Mouse (Mus musculus): ENCODE measurements around the gene Rmi1. TPM values are rescaled to one million over a fixed set of nuclear protein-coding genes. Genes with fewer than 3 reads are reported as not detected.

Rmi1 gene
- polyA plus RNA-seq, 1 experiment, result 9.4 TPM

- H3K4me3 ChIP-seq (ENCODE audit: extremely low read depth, insufficient read depth, insufficient read length), result no peak overlapping the region
- H3K27me3 ChIP-seq (ENCODE audit: control insufficient read depth, insufficient read depth, low read length), result no peaks in the 10 kb centered on the region
- no peak for TF ChIP-seq CTCF (IDR thresholded peaks at IDR 0.05; ENCODE audit: extremely low read depth, insufficient read depth, insufficient read length, insufficient replicate concordance)
- no peak for TF ChIP-seq POLR2A (IDR thresholded peaks at IDR 0.05; ENCODE audit: low read depth, low read length)
- no peak for DNase-seq (ENCODE audit: low read depth in 1 of 2, low spot score in 2 of 2)
- no peaks in the 10 kb centered on the region for H3K36me3 ChIP-seq (ENCODE audit: control insufficient read depth, insufficient read depth, low read length)
- no peaks in the 10 kb centered on the region for H3K4me1 ChIP-seq (ENCODE audit: control insufficient read depth, insufficient read depth, insufficient read length)
- no peak overlapping the region for H3K27ac ChIP-seq (ENCODE audit: insufficient read depth, low read length)
- 64% methylated on average over 3 of the region's 3 CpGs for WGBS
These were observed 35.7 kb upstream of the Rmi1 start for GRCm38 (mm10) chr13:58366373-58366772.

- WGBS, result 74% methylated on average over 1 of the region's 1 CpGs
These were observed 34.4 kb upstream of the Rmi1 start for GRCm38 (mm10) chr13:58367641-58368040.

GRCm38 (mm10) chr13:58368835-58369234 lies 33.2 kb upstream of the Rmi1 start:
- no peak overlapping the region for H3K27ac ChIP-seq (ENCODE audit: insufficient read depth, low read length)
- H3K4me3 ChIP-seq (ENCODE audit: extremely low read depth, insufficient read depth, insufficient read length), result no peak overlapping the region
- 75% methylated on average over 4 of the region's 4 CpGs for WGBS
- DNase-seq (ENCODE audit: low read depth in 1 of 2, low spot score in 2 of 2), result no peak
- H3K27me3 ChIP-seq (ENCODE audit: control insufficient read depth, insufficient read depth, low read length), result no peaks in the 10 kb centered on the region
- no peaks in the 10 kb centered on the region for H3K36me3 ChIP-seq (ENCODE audit: control insufficient read depth, insufficient read depth, low read length)
- no peak for TF ChIP-seq POLR2A (IDR thresholded peaks at IDR 0.05; ENCODE audit: low read depth, low read length)
- no peak for TF ChIP-seq CTCF (IDR thresholded peaks at IDR 0.05; ENCODE audit: extremely low read depth, insufficient read depth, insufficient read length, insufficient replicate concordance)
- no peaks in the 10 kb centered on the region for H3K4me1 ChIP-seq (ENCODE audit: control insufficient read depth, insufficient read depth, insufficient read length)

More at GRCm38 (mm10) chr13:58367641-58368040, 34.4 kb upstream of the Rmi1 start:
- H3K27ac ChIP-seq (ENCODE audit: insufficient read depth, low read length), result no peak overlapping the region
- H3K4me3 ChIP-seq (ENCODE audit: extremely low read depth, insufficient read depth, insufficient read length), result no peak overlapping the region
- DNase-seq (ENCODE audit: low read depth in 1 of 2, low spot score in 2 of 2), result no peak
- TF ChIP-seq POLR2A (IDR thresholded peaks at IDR 0.05; ENCODE audit: low read depth, low read length), result no peak
- no peak for TF ChIP-seq CTCF (IDR thresholded peaks at IDR 0.05; ENCODE audit: extremely low read depth, insufficient read depth, insufficient read length, insufficient replicate concordance)
- H3K4me1 ChIP-seq (ENCODE audit: control insufficient read depth, insufficient read depth, insufficient read length), result no peaks in the 10 kb centered on the region
- H3K27me3 ChIP-seq (ENCODE audit: control insufficient read depth, insufficient read depth, low read length), result no peaks in the 10 kb centered on the region
- H3K36me3 ChIP-seq (ENCODE audit: control insufficient read depth, insufficient read depth, low read length), result no peaks in the 10 kb centered on the region

- H3K36me3 ChIP-seq (ENCODE audit: control insufficient read depth, insufficient read depth, low read length), result no peaks in the 10 kb centered on the region
- no peak overlapping the region for H3K4me3 ChIP-seq (ENCODE audit: extremely low read depth, insufficient read depth, insufficient read length)
- WGBS, result 69% methylated on average over 5 of the region's 5 CpGs
- no peak overlapping the region for H3K27ac ChIP-seq (ENCODE audit: insufficient read depth, low read length)
- H3K4me1 ChIP-seq (ENCODE audit: control insufficient read depth, insufficient read depth, insufficient read length), result no peaks in the 10 kb centered on the region
- DNase-seq (ENCODE audit: low read depth in 1 of 2, low spot score in 2 of 2), result no peak
- TF ChIP-seq CTCF (IDR thresholded peaks at IDR 0.05; ENCODE audit: extremely low read depth, insufficient read depth, insufficient read length, insufficient replicate concordance), result no peak
- no peak for TF ChIP-seq POLR2A (IDR thresholded peaks at IDR 0.05; ENCODE audit: low read depth, low read length)
- H3K27me3 ChIP-seq (ENCODE audit: control insufficient read depth, insufficient read depth, low read length), result no peaks in the 10 kb centered on the region
These were observed 29.5 kb upstream of the Rmi1 start for GRCm38 (mm10) chr13:58372278-58373152.

- Histone ChIP-seq H3K27ac (ENCODE audit: insufficient read depth, low read length) (no peak overlapping the region), H3K36me3 (ENCODE audit: control insufficient read depth, insufficient read depth, low read length) (no peaks in the 10 kb centered on the region), H3K27me3 (ENCODE audit: control insufficient read depth, insufficient read depth, low read length) (no peaks in the 10 kb centered on the region), H3K4me1 (ENCODE audit: control insufficient read depth, insufficient read depth, insufficient read length) (no peaks in the 10 kb centered on the region), H3K4me3 (ENCODE audit: extremely low read depth, insufficient read depth, insufficient read length) (no peak overlapping the region)
- no peak for DNase-seq (ENCODE audit: low read depth in 1 of 2, low spot score in 2 of 2)
- WGBS, result 47% methylated on average over 2 of the region's 2 CpGs
- no peak for TF ChIP-seq POLR2A (IDR thresholded peaks at IDR 0.05; ENCODE audit: low read depth, low read length)
- TF ChIP-seq CTCF (IDR thresholded peaks at IDR 0.05; ENCODE audit: extremely low read depth, insufficient read depth, insufficient read length, insufficient replicate concordance), result no peak
These were observed 28.9 kb upstream of the Rmi1 start for GRCm38 (mm10) chr13:58373153-58373470.

GRCm38 (mm10) chr13:58384371-58384770 lies 17.7 kb upstream of the Rmi1 start:
- H3K27me3 ChIP-seq (ENCODE audit: control insufficient read depth, insufficient read depth, low read length), result no peaks in the 10 kb centered on the region
- peaks cover 17% of the 10 kb centered on the region for H3K36me3 ChIP-seq (ENCODE audit: control insufficient read depth, insufficient read depth, low read length)
- H3K4me1 ChIP-seq (ENCODE audit: control insufficient read depth, insufficient read depth, insufficient read length), result peaks cover 5% of the 10 kb centered on the region
- H3K27ac ChIP-seq (ENCODE audit: insufficient read depth, low read length), result no peak overlapping the region
- TF ChIP-seq CTCF (IDR thresholded peaks at IDR 0.05; ENCODE audit: extremely low read depth, insufficient read depth, insufficient read length, insufficient replicate concordance) (no peak), POLR2A (IDR thresholded peaks at IDR 0.05; ENCODE audit: low read depth, low read length) (no peak)
- 44% methylated on average over 11 of the region's 11 CpGs for WGBS
- no peak for DNase-seq (ENCODE audit: low read depth in 1 of 2, low spot score in 2 of 2)
- peak overlapping the region; percentile 86 for H3K4me3 ChIP-seq (ENCODE audit: extremely low read depth, insufficient read depth, insufficient read length)

All from spleen, adult 2 months (tissue).